Mouse (Mus musculus) cerebellum, adult 11 months (tissue): ENCODE results near the gene Usp18.

Experiments
- DNase-seq: peaks from one replicate; pipeline ENCODE4 v3.0.0; 2022

Usp18 gene

DNA sequence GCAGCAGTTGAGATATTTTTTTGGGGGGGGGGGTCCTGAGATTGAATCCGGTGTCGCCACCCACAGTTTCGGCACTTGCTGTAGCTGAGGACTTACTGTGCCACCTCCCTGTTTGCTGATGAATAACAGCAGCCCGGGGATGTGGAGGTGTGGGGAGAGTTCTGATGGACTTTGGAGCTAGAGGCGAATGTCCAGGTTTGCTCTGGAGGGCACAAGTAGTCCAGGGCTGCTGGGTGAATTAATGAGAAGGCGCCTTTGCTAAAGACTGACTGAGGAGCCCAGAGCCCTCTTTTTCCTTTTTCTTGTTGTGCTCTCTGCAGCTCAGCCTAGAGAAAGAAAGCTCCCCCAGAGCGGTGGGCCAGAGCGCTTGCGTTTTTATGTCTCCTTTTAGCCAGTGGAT is 58.9 kb downstream of the Usp18 start:
- DNase-seq, result no peak

DNA sequence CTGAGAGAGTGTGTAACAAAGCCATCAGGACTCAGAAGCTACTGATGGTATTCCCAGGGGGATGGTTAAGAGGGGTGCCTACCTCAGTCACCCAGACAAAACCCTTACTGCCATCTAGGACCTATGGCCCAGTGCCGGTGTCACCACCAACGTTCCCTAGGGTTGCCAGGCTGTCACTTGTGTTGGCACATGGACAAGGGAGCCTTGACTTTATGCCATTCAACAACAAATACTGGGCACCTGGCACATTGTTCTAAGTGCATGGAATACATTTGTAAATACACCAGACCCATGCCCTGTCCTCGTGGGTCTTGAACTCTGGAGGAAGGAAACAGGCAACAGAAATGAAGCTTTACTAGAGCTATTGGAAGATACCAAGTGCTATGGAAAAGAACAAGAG is 59.9 kb downstream of the Usp18 start:
- no peak for DNase-seq

DNA sequence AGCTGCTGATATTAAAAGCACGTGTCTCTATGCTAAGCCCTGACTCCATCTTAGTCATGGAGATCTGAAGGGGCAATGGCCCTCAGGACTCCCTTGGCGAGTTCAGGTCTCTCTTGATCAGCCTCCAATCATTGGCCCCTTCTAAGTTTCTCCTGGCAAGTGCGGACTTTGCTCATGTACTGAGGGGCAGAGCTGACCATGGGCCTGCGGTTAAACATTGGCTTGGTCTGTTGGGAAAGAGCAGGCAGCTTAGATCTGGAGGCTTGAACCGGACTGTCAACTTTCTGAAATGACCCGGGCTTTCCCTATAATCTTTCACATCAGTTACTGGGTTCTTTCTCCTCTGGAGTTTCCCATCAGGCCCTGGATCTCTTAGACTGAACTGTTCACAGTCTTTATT is 65.3 kb downstream of the Usp18 start:
- no peak for DNase-seq

DNA sequence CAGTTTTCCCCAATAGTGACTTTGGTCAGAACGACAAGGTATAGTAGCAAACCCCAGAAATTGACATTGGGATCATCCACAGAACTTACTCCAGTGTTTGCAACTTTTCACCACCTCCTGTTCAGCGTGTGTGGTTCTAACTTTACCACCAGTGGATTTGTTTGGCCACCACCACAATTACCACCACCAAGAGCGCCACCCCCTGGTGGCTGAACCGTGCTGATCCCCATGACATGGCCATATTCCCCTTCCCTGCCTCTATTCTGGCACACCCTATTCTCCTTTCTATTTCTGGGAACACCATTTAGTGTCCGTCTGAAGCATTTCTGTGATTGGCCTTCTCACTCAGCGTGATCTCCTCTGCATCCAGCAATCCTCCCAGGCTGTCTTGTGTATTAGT is 73.4 kb downstream of the Usp18 start:
- DNase-seq, result no peak
